Mouse (Mus musculus) CD4-positive, CD25-positive, alpha-beta regulatory T cell, adult 2 months (primary cell): ENCODE results near the gene Sept7.
A peak's percentile ranks its signal among the peaks of the same experiment; 100 is the strongest.
"Not testable (repeated sequence)": the region's sequence is repeated elsewhere in the genome, so short reads cannot be mapped to it uniquely, and the experiment has no call there.

Experiments
- DNase-seq: peaks from one replicate; pipeline ENCODE4 v3.0.0-alpha.2; 2012; ENCODE audit warnings: low read depth, low spot score

Gene Sept7

GRCm38 (mm10) chr9:25252283-25252726, at the start of gene Sept7:
Gene Sept7, plus strand, starts transcription at chr9:25252439.
- DNase-seq, result peak; percentile 100

GRCm38 (mm10) chr9:25208087-25208803, 44.0 kb upstream of the Sept7 start:
- DNase-seq, result no peak

GRCm38 (mm10) chr9:25212309-25213163, 39.7 kb upstream of the Sept7 start:
- no peak for DNase-seq

GRCm38 (mm10) chr9:25213164-25213557, 39.1 kb upstream of the Sept7 start:
- DNase-seq, result no peak

GRCm38 (mm10) chr9:25215411-25215810, 36.8 kb upstream of the Sept7 start:
- no peak for DNase-seq

- no peak for DNase-seq
Observed at GRCm38 (mm10) chr9:25216210-25216609, 36.0 kb upstream of the Sept7 start.

- DNase-seq, result no peak
Observed at GRCm38 (mm10) chr9:25218954-25219353, 33.3 kb upstream of the Sept7 start.

- DNase-seq, result peak; percentile 56
Observed at GRCm38 (mm10) chr9:25219882-25220281, 32.4 kb upstream of the Sept7 start.

GRCm38 (mm10) chr9:25224959-25225358, 27.3 kb upstream of the Sept7 start:
- DNase-seq, result no peak

GRCm38 (mm10) chr9:25229740-25230139, 22.5 kb upstream of the Sept7 start:
- DNase-seq, result peak; percentile 13

GRCm38 (mm10) chr9:25230213-25231039, 21.8 kb upstream of the Sept7 start:
- peak; percentile 23 for DNase-seq

GRCm38 (mm10) chr9:25241065-25241464, 11.2 kb upstream of the Sept7 start:
- no peak for DNase-seq

- not testable (repeated sequence) for DNase-seq
Observed at GRCm38 (mm10) chr9:25241783-25242182, 10.5 kb upstream of the Sept7 start.

- DNase-seq, result no peak
Observed at GRCm38 (mm10) chr9:25242266-25242665, 10.0 kb upstream of the Sept7 start.

GRCm38 (mm10) chr9:25243926-25244657, 8.1 kb upstream of the Sept7 start:
- no peak for DNase-seq

GRCm38 (mm10) chr9:25245125-25245524, 7.1 kb upstream of the Sept7 start:
- DNase-seq, result no peak

- no peak for DNase-seq
Observed at GRCm38 (mm10) chr9:25246508-25246907, 5.7 kb upstream of the Sept7 start.

- DNase-seq, result no peak
Observed at GRCm38 (mm10) chr9:25251174-25251573, 1.1 kb upstream of the Sept7 start.

GRCm38 (mm10) chr9:25251611-25252282, 492 bp upstream of the Sept7 start:
- DNase-seq, result peak; percentile 91

- peak; percentile 69 for DNase-seq
Observed at GRCm38 (mm10) chr9:25252759-25253477, 679 bp downstream of the Sept7 start.
